Mouse (Mus musculus): ENCODE results near the gene Nupl1. TPM values are rescaled to one million over a fixed set of nuclear protein-coding genes. Genes with fewer than 3 reads are reported as not detected.
A peak's percentile ranks its signal among the peaks of the same experiment; 100 is the strongest.

Gene Nupl1
- total RNA-seq (2021) = not detected
- long read RNA-seq, experiment 1, partial matches to known transcripts = 3 of 4 reads
- long read RNA-seq, experiment 1, other reads (novel, unspliced or antisense) = 1 of 4 reads
- long read RNA-seq, experiment 2, partial matches to known transcripts = 3 of 4 reads
- long read RNA-seq, experiment 2, other reads (novel, unspliced or antisense) = 1 of 4 reads

DNA sequence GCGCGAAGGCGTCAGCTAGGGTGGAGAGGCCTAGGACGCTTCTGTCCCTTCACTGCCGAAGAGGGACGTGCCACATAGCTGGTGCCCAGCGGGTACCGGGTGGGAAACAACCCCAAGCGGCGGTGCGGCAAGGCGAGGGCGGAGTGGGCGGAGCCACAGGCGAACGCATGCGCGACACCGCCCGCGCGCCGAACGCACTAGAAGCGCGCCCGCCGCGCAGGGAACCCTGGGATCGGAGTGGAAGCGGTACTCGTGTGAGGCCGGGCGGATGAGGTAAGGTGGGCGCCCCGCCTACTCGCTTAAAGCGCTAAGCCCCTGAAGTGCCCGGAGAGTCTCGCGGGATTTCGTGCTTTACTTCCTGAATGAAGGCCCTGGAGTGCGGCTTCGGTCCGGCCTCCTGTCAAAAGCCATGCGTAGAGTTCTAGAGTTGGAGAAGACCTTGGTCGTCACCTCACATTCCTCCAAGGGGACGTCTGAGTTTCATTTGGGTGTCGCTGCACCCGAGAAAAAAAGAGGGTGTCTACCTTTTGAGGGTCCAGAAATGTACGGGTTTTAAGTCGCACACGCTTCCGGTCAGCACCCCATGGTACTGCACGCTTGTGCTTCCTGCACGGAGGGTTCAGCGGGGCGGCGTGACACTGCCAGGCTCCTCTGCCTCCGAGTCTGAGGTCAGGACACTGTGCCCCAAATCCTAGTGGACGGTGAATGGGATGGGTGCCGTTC is at the start of gene Nupl1, which contains the start of gene Gm49336:
Nupl1 (minus strand) TSS at position 151 of the 723 bp plus-strand sequence.
Gm49336 (minus strand) TSS at position 227 of the 723 bp plus-strand sequence.
- DNase-seq = peak; percentile 98

DNA sequence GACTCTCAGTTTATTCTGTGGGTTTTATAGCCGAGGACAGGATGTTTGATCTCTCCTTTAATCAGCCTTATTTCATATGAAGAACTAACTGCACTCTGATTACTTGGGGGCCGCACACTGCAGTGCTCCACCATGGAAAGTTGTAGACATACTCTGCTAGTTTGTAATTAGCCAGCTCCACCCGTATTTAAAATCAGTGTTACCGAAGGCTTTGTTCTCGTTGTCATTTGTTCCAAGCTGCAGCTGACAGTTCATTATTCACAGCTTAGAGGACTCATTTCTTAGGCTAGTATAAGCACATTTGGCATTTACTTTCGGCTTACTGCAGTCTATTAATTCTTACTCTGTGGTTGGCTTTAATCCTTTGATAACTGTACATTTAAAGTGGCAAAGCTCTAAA is 49.8 kb upstream of the Nupl1 start:
- DNase-seq = no peak

DNA sequence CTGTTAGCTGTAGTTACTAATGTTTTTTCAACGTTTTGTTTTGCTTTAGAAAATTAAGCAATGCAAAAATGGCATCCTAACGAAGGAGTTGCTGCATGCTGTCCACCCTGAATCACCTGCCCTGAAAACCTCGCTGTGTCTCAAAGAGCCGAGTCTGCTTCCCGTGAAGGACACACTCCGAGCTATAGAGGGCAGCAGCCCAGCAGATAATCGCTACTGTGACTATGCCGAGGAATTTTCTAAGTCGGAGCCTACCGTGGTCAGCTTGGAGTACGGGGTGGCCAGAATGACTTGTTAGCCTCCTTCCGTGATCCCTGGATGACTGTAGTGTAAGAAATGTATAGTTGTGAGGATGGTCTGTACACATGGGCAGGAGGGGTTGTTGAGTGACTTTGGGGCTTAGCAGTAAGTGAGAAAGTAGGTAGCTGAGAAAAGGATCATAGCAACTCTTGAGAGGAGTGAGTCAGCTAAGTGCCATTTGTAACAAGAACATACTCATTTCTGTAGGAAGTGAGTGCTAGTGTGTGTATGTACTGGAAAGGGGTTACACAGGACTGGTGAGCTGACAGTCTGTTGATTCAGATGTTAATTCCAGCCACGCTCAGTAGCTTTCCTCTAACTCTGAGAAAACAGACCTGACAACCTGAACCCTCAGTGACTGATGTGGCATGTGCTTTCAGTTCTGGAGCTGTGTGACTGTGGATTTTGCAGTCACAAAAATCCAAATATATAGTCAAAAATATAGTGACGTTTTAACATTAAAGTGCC is 49.2 kb upstream of the Nupl1 start:
- no peak for DNase-seq

DNA sequence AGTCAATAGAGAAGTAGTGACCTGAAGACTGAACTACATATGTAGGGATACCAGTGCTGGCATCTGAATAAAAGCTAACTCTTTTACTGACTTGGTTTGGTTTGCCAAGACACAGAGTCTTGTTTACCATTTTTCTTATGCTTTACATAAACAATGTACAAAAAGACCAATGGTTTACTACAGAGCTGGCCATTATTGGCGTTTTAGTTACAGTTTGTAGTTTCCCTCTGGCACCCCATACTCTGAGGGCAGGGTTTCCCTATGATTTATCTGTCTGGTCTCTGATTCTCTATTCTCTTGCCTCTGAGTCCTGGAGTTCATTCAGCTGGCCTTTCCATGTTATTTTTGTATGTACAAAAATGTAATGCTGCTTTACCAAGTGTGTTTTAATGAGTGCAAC is 44.3 kb upstream of the Nupl1 start:
- no peak for DNase-seq

DNA sequence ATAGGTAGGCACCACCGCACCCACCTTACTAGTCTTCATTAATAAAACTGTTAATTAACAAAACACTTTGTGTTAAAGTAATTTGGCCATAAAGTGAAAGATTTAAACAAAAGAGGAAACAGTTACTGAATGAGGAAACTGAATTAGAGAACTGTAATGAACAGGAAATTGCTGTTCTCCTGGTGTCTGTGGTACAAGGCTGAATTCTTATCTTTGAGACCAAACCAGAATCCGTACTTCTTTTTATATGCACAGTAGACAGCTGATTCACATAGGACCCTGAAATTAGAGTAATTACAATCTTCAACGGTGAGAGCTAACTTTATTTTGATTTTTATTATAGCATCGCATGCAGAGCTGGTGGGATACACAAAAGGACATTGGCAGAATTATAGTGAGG is 39.1 kb upstream of the Nupl1 start:
- no peak for DNase-seq

DNA sequence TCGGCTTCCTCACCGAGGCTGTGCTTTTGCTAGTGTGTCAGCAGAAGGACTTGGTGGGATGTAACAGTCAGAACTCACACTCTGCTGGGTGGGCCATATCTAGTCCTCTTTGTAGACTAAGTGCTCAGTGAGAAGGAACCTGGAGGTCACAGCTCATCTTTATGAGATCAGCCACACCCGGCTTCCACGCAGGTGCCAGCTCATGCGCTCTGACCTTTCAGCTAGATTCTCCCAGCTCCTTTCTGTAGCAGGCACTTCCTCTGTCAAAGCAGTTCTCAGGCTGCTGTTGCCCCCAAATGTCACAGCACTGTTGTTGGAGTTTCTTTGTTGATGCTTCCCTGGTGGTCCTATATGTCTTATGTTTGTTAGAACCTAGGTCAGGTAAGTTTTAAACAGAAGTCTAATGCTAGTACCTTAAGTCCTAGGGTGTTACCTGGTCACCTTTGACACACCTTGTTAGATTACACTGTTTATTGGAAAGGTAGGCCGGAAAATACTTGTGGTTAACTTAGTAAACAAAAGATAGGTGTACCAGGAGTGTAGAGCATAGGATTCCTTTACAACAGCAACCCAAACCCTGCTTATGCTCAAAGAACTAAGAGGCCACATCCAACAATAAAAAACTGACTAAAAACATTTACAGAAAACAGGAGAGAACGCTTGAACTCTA is 35.1 kb upstream of the Nupl1 start:
- DNase-seq = no peak

DNA sequence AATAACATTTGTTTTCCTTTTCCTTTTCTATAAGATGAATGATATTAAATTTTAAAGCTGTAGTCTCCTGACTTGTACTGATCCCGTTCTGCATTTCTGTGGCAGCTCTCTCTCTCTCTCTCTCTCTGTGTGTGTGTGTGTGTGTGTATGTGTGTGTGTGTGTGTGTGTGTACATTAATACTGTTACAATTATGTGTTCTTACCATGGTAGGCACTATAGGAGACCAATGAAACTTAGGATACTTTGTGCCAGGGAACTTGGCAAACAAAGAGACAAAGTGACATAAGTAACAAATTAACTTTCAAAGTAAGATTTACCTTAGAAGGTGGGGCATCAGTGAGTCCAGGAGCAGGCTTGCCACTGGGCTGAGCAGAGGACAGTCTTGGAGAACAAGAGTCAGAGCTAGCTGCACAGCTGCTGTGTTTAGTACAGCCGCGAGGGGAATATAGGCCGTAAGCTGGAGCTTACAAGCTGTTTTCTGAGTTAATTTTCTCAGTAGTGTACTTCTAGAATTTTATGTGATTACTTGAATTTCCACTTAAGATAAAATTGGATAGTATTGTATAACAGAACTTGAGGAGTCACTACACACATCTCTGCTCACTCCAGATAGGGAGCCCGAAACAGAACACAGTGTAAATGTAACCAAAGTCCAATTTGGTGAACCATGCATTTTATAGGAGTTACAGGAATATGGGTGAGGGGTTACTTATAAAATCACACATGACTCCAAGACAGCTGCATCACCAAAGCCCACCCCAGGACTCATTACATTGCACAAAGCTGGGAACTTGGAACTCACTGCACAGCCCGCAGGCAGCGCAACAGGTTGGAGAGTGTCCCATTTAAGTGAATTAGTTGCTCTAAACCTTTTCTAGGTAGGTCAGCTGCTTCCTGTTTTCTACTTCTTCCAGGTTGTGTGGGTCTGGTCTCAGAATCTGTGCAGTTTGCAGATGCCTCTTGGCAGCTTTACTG is 24.4 kb upstream of the Nupl1 start:
- DNase-seq = no peak

DNA sequence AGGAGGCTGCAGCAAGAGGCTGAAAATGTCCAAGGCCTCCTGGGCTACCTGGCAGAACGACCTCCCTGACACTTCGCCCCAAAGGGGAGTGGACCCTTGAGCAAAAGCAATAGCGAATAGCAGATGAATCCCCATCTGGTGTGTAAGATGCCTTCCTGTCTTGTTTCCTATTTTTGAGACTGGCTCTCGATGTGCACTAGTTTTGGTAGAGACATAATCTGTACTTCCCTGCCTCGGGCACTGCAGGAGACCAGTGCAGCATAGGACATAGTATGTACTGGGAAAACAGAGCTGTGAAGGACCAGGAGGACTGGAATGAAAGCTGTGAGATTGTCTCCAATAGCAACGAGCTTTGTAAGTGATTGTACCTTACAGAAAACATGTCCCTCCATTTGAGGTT is 22.1 kb upstream of the Nupl1 start:
- DNase-seq = no peak

DNA sequence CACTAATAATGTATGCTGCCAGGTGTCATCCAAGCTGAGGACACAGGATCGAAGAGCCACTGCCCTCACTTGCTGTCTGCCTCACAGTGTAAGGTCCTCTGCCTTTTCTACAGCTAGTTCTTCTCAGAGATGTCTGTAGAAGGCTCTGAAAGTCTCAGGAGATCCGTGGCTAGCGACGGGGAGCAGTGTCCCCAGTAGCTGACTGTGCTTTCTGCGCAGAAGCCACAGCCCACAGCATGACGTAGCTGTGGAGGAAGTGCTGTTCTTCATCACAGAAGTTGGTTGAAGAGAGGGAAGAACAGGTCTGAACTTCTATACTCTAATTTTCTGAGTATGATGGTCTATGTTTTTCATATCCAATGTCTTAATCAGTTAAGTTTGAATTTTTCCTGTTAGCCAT is 18.1 kb upstream of the Nupl1 start:
- no peak for DNase-seq

DNA sequence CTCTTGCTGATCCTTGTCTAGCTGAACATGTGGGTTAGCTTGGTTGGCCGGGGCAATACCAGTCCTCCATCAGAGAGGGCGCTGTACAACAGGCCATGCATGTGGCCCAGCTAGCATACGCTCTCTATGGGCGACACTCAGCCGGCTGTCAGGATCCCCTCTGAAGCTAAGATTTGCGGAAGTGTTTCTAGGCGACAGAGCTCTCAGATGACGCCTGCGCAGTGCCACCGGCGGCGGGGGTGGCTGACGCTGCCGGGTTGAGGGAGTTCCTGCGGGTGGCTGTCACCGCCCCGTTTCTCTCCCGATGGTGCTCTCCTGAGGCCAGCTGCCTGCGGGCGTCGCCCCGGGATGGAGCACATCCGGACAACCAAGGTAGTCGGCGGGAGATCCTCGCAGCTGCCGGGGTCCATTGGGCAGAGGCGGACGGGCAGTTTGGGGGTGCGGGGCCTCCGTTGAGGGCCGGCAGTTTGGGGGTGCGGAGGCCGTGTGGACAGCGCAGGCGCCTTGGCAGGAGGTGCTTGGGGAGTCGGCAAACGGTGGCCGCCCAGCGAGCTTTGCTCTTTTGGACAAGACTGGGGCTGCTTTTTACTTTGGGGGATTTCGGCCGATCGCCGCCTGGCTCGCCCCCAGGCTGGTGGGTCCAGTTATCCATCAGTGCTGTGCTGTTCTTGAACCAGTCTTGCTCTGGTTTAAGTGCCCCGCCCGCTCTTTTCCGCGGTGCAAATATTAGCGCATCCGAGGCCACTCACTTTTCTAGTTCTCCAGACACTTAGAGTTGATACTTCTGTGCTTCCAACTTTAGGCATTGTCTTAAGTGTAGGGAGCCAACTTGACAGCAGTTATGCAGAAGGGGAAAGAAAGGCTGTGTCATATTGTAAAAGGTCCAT is 14.0 kb upstream of the Nupl1 start, which contains the start of gene Mtmr6:
Mtmr6 (plus strand) TSS at position 239 of the 887 bp plus-strand sequence.
- DNase-seq = peak; percentile 95

DNA sequence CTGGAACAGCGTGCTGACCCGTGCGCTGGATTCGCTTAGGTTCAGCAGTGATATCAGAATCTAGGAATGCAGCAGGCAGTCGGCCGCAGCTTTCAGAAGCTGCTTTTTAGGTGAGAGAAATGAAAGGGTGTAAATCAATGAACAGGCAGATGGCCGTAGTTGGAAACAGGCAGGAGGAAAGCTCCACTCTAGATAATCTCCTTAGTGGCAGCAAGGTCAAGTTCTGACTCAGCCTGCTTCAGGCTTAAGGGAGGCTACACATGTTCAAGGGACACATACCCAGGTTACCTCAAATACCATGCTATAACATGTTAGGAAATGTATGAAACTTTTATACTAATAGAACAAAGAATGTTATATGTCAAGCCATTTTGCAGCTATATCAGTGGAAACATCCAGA is 11.1 kb upstream of the Nupl1 start:
- DNase-seq = no peak

DNA sequence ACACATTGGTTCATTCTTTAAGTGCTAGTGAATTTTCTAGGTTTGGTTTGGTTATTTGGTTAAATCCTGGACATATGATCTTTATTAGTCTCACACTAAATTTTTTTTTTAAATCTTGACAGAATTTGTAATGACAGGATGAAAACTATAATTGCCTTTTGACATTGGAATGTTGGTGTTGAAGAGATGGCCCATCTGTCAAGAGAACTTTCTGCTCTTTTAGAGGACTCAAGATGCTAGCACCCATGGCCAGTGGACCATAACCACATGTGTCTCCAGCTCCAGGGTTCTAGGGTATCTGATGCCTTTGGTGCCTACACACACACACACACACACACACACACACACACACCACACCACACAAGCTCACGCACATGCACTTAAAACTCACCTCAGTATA is 6.6 kb upstream of the Nupl1 start:
- DNase-seq = no peak

DNA sequence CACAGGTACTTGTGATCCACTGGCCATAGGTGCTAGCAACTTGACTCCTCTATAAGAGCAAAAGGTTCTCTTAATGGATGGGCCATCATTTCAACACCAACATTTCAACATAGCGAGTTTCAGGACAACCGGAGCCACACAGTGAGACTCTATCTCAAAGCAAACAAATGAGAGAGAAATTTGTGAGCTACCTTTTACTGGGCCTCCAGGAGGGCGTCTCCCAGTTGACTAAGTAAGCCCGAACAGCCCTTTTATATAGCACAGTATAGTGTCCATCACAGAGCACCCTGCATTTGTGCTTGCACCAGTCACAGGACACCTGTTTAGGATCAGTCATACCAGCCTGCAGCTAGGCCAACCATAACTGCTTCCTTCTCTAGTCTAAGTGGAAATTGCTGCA is 5.9 kb upstream of the Nupl1 start:
- DNase-seq = no peak

DNA sequence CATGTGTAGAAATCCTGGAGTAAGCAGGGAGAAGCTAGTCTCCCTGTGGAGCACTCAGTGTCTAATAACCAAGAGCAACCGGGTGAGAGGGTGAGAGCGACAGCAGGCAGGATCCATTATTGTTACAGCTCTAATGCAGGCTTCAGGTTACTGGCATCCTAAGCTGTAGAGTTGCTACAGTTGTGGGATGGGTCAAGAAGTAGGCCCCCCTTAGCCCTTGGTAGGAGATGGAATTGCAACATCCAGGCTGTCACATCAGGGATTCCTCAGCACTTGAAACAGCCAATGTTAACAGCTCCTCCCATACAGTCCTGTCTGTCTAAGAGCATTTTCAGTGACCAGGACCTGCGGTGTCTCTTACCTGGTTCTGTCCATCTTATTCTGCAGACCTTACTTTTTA is 5.1 kb upstream of the Nupl1 start:
- DNase-seq = peak; percentile 10

DNA sequence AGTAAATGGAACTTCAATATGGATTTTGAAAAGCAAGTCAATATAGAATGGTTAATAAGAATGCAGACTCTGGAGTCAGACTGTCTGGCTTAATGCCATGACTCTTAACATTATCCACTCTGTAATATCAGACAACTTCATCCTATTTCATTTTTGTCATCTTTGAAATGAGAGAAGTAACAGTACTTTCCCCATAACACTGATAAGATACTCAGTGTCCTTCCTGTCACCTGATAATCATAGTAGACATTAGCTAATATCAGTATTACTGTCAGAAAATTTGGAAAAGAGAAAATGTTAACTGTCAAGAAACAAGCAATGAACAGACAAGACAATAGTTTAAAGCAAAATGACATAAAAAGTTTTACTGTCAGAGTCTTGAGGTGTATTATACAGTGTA is 3.5 kb upstream of the Nupl1 start:
- no peak for DNase-seq

DNA sequence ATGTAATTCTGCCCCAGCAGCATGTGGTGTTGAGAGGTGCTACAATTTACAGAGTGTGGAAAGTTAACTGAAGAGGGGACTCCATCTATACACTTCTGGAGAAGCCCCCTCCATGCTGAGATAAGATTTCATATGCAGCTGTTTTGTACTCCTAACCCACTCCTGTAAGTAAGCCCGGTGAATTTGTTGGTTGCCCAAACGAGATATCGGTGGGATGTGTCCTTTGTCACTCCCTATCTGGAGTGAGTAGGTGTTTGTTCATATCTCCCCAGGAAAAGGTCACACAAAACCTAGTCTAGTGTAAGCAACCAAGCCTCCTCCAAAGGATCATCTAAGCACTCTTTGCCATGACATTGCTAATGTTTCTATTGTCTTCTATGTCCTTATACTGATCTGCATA is 2.2 kb upstream of the Nupl1 start:
- DNase-seq = no peak

DNA sequence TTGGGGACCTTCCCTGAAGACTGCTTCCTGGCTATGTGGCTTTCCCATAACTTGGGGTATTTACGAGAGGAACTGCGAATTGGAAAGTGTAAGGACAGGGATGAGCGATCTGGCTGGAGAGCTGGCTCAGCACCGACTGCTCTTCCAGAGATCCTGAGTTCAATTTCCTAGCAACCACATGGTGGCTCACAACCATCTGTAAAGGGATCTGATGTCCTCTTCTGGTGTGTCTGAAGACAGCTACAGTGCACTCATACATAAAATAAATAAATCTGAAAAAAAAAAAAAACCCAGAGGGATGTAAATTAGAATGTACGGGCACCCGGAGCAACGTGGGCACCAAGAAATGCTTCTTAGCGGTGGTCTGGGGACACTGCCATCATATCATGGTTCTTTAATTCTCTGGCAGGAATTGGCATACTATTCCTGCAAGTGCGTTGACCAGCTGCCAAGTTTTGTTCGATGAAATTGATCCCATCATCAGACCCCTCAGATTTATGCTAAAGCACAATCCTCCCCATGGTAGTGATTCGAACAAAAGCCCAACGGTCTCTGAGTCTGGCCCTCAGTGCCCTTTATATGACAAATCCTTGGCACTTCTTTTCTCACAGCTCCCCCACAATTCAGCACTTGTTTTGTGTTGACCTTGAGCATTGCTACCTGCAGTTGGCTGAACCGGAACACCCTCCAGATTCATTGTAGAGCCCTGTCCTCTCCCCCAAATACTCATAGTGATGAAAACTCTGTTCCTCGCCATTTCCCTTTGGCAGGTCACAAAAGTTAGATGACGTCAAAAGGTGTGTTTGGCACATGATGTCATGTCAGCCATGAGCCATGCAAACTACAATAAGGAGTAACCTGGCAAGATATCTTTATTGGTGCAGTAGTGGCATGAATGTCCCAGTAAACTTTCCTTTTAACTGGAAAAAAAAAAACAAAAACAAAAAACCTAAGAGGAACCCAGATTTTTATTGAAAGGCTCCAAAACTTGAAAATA is 1.1 kb upstream of the Nupl1 start:
- DNase-seq = peak; percentile 22

DNA sequence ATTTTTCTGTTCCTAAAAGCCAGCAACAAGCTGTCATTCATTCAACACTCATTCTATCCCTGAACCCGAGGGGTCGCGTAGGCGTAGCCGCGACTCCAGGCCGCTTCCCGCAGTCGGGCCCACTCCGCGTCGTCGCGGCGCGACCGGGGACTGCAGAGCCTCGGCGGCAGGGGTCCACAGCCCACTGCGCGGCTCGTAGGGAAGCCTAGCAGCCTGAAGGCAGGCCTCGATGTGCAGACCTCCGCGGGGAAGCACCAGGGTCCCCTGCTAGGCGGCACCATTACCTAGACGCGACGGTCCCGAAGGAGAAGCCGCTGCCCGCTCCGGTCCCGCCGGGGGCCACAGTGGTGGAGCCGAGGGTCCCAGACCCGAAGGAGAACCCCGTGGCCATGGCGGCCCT is 352 bp downstream of the Nupl1 start:
- no peak for DNase-seq

DNA sequence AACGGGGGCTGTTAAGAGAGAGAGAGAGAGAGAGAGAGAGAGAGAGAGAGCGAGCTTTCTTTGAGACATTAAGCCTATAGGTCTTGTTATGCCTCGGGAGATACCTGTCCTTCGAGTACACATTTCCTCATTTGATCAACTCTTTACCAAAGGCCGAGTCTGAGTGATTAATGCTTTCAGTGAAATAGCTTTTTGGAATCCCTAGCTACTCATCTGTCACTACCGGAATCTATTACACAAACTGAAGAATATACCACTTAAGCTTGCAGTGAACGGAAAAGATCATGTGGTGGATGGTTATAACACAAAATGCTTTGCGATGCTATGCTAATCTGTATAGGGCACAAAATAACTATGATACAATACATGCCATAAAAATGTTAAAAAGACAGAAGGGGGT is 865 bp downstream of the Nupl1 start:
- DNase-seq = no peak
